Mouse (Mus musculus): ENCODE results near the gene Fat3. TPM values are rescaled to one million over a fixed set of nuclear protein-coding genes. Genes with fewer than 3 reads are reported as not detected.
A peak's percentile ranks its signal among the peaks of the same experiment; 100 is the strongest.

Gene Fat3
- polyA plus RNA-seq, 1 experiment from 2014 or later = 3.4 TPM

GRCm38 (mm10) chr9:15978317-15978716 is 522.8 kb downstream of the Fat3 start:
- Histone ChIP-seq H3K36me3 (no peaks in the 10 kb centered on the region), H3K4me1 (peaks cover 7% of the 10 kb centered on the region), H3K27me3 (no peaks in the 10 kb centered on the region), H3K27ac (no peak overlapping the region), H3K4me2 (no peak overlapping the region), H3K4me3 (no peak overlapping the region), H3K9me3 (no peaks in the 10 kb centered on the region), H3K9ac (no peak overlapping the region)
- 83% methylated on average over 14 of the region's 14 CpGs for WGBS
- ATAC-seq (ENCODE audit: insufficient number of reproducible peaks, insufficient read depth, low FRiP score, low TSS enrichment, low read depth) = no peak

GRCm38 (mm10) chr9:15976959-15977663 is 524.0 kb downstream of the Fat3 start:
- Histone ChIP-seq H3K4me2 (peak overlapping the region; percentile 20; the same call in 1 of the 2 replicates), H3K27ac (peak overlapping the region; percentile 16; the same call in 1 of the 2 replicates), H3K27me3 (no peaks in the 10 kb centered on the region), H3K4me1 (peaks cover 7% of the 10 kb centered on the region), H3K4me3 (no peak overlapping the region), H3K9me3 (no peaks in the 10 kb centered on the region), H3K9ac (no peak overlapping the region), H3K36me3 (no peaks in the 10 kb centered on the region)
- 0 out of 2 replicates have a peak, but pooled peaks have one; percentile 79 for ATAC-seq (ENCODE audit: insufficient number of reproducible peaks, insufficient read depth, low FRiP score, low TSS enrichment, low read depth)
- 34% methylated on average over 12 of the region's 12 CpGs for WGBS

- ATAC-seq (ENCODE audit: insufficient number of reproducible peaks, insufficient read depth, low FRiP score, low TSS enrichment, low read depth) = no peak
- no peaks in the 10 kb centered on the region for H3K9me3 ChIP-seq
- WGBS = 87% methylated on average over 2 of the region's 2 CpGs
These were observed 525.1 kb downstream of the Fat3 start for GRCm38 (mm10) chr9:15975999-15976398.

GRCm38 (mm10) chr9:15972201-15972600 is 528.9 kb downstream of the Fat3 start:
- no peaks in the 10 kb centered on the region for H3K27me3 ChIP-seq
- H3K4me1 ChIP-seq = peaks cover 1% of the 10 kb centered on the region
- no peaks in the 10 kb centered on the region for H3K36me3 ChIP-seq
- ATAC-seq (ENCODE audit: insufficient number of reproducible peaks, insufficient read depth, low FRiP score, low TSS enrichment, low read depth) = no peak
- H3K9me3 ChIP-seq = no peaks in the 10 kb centered on the region
- no peak overlapping the region for H3K27ac ChIP-seq
- no peak overlapping the region for H3K9ac ChIP-seq
- H3K4me2 ChIP-seq = no peak overlapping the region
- 57% methylated on average over 1 of the region's 1 CpGs for WGBS
- H3K4me3 ChIP-seq = no peak overlapping the region

More at GRCm38 (mm10) chr9:15975999-15976398, 525.1 kb downstream of the Fat3 start:
- Histone ChIP-seq H3K4me3 (no peak overlapping the region), H3K9ac (no peak overlapping the region), H3K36me3 (no peaks in the 10 kb centered on the region), H3K4me2 (no peak overlapping the region), H3K27me3 (no peaks in the 10 kb centered on the region), H3K4me1 (peaks cover 7% of the 10 kb centered on the region), H3K27ac (no peak overlapping the region)

- H3K4me1 ChIP-seq = no peaks in the 10 kb centered on the region
- H3K36me3 ChIP-seq = no peaks in the 10 kb centered on the region
- no peak overlapping the region for H3K27ac ChIP-seq
- no peak overlapping the region for H3K4me3 ChIP-seq
- H3K27me3 ChIP-seq = no peaks in the 10 kb centered on the region
- H3K4me2 ChIP-seq = no peak overlapping the region
- no peaks in the 10 kb centered on the region for H3K9me3 ChIP-seq
- ATAC-seq (ENCODE audit: insufficient number of reproducible peaks, insufficient read depth, low FRiP score, low TSS enrichment, low read depth) = no peak
- no peak overlapping the region for H3K9ac ChIP-seq
These were observed 529.7 kb downstream of the Fat3 start for GRCm38 (mm10) chr9:15971393-15971792.

GRCm38 (mm10) chr9:15964198-15964597 is 536.9 kb downstream of the Fat3 start:
- H3K27ac ChIP-seq = no peak overlapping the region
- 65% methylated on average over 3 of the region's 3 CpGs for WGBS
- no peaks in the 10 kb centered on the region for H3K9me3 ChIP-seq
- no peaks in the 10 kb centered on the region for H3K36me3 ChIP-seq
- no peaks in the 10 kb centered on the region for H3K4me1 ChIP-seq
- H3K9ac ChIP-seq = no peak overlapping the region
- no peak overlapping the region for H3K4me2 ChIP-seq
- no peak for ATAC-seq (ENCODE audit: insufficient number of reproducible peaks, insufficient read depth, low FRiP score, low TSS enrichment, low read depth)
- H3K27me3 ChIP-seq = no peaks in the 10 kb centered on the region
- H3K4me3 ChIP-seq = no peak overlapping the region

GRCm38 (mm10) chr9:15962886-15963285 is 538.2 kb downstream of the Fat3 start:
- no peak overlapping the region for H3K27ac ChIP-seq
- no peak for ATAC-seq (ENCODE audit: insufficient number of reproducible peaks, insufficient read depth, low FRiP score, low TSS enrichment, low read depth)
- 80% methylated on average over 2 of the region's 2 CpGs for WGBS
- no peak overlapping the region for H3K4me3 ChIP-seq
- no peaks in the 10 kb centered on the region for H3K27me3 ChIP-seq
- no peaks in the 10 kb centered on the region for H3K9me3 ChIP-seq
- no peak overlapping the region for H3K9ac ChIP-seq
- no peak overlapping the region for H3K4me2 ChIP-seq
- no peaks in the 10 kb centered on the region for H3K36me3 ChIP-seq
- no peaks in the 10 kb centered on the region for H3K4me1 ChIP-seq

- ATAC-seq (ENCODE audit: insufficient number of reproducible peaks, insufficient read depth, low FRiP score, low TSS enrichment, low read depth) = no peak
- Histone ChIP-seq H3K4me3 (no peak overlapping the region), H3K9me3 (no peaks in the 10 kb centered on the region), H3K27me3 (no peaks in the 10 kb centered on the region), H3K9ac (no peak overlapping the region), H3K4me2 (no peak overlapping the region), H3K27ac (no peak overlapping the region), H3K4me1 (no peaks in the 10 kb centered on the region), H3K36me3 (no peaks in the 10 kb centered on the region)
- 53% methylated on average over 3 of the region's 3 CpGs for WGBS
These were observed 542.8 kb downstream of the Fat3 start for GRCm38 (mm10) chr9:15958224-15958787.

GRCm38 (mm10) chr9:15957816-15958215 is 543.3 kb downstream of the Fat3 start:
- ATAC-seq (ENCODE audit: insufficient number of reproducible peaks, insufficient read depth, low FRiP score, low TSS enrichment, low read depth) = no peak
- Histone ChIP-seq H3K27me3 (no peaks in the 10 kb centered on the region), H3K4me1 (no peaks in the 10 kb centered on the region), H3K27ac (no peak overlapping the region), H3K9ac (no peak overlapping the region), H3K4me3 (no peak overlapping the region), H3K9me3 (no peaks in the 10 kb centered on the region), H3K36me3 (no peaks in the 10 kb centered on the region), H3K4me2 (no peak overlapping the region)
- WGBS = 73% methylated on average over 3 of the region's 3 CpGs

- Histone ChIP-seq H3K9ac (no peak overlapping the region), H3K4me2 (no peak overlapping the region), H3K4me3 (no peak overlapping the region), H3K9me3 (no peaks in the 10 kb centered on the region), H3K27me3 (no peaks in the 10 kb centered on the region), H3K36me3 (no peaks in the 10 kb centered on the region), H3K27ac (no peak overlapping the region), H3K4me1 (no peaks in the 10 kb centered on the region)
- 65% methylated on average over 5 of the region's 5 CpGs for WGBS
- ATAC-seq (ENCODE audit: insufficient number of reproducible peaks, insufficient read depth, low FRiP score, low TSS enrichment, low read depth) = no peak
These were observed 545.8 kb downstream of the Fat3 start for GRCm38 (mm10) chr9:15955147-15955782.

GRCm38 (mm10) chr9:15954338-15954704 is 546.8 kb downstream of the Fat3 start:
- H3K4me1 ChIP-seq = no peaks in the 10 kb centered on the region
- 85% methylated on average over 1 of the region's 1 CpGs for WGBS
- no peaks in the 10 kb centered on the region for H3K9me3 ChIP-seq
- H3K4me2 ChIP-seq = no peak overlapping the region
- no peak overlapping the region for H3K4me3 ChIP-seq
- no peak for ATAC-seq (ENCODE audit: insufficient number of reproducible peaks, insufficient read depth, low FRiP score, low TSS enrichment, low read depth)
- H3K27ac ChIP-seq = no peak overlapping the region
- H3K27me3 ChIP-seq = no peaks in the 10 kb centered on the region
- no peaks in the 10 kb centered on the region for H3K36me3 ChIP-seq
- no peak overlapping the region for H3K9ac ChIP-seq
